Mouse (Mus musculus): ENCODE results near the gene Rubcnl. TPM values are rescaled to one million over a fixed set of nuclear protein-coding genes. Genes with fewer than 3 reads are reported as not detected.

Rubcnl gene
- polyA plus RNA-seq, 1 experiment: 0.64 TPM

DNA sequence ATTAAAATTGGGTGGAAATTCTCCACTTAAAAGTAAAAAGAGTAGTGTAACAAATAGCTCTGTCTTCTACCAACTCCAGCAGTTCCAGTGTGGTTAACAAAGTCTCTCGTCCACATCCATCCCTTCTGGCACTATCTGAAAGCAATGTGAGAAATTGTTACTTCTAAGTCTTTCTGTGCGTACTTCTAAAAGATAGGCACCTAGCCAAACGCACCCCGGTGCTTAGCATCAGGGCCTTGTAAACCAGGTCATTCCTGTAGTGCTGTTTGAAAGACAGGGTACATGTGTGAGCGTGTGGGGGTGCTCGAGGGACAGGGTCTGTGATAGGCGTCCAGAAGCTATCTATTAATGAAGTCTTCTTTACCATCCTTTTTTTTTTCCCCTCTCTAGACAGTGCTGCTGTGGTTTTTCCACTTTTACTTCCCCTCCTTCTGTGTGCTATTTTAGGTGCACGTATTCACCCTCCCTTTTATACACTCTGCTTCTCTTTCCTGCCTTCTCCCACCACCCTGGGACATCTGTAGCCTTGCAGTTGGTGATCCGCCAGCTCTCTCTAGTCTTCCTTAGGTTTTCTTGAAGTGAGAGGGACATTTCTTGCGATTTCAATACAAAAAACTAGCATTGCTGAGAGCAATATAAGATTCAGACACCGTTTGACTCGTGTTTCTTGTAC, 4.9 kb downstream of the Rubcnl start:
- Histone ChIP-seq H3K4me3 (no peak overlapping the region), H3ac (ENCODE audit: control insufficient read depth, insufficient read length) (no peak overlapping the region), H3K36me3 (ENCODE audit: control insufficient read depth, insufficient read depth) (no peaks in the 10 kb centered on the region), H3K79me2 (ENCODE audit: control insufficient read depth, insufficient read depth) (no peaks in the 10 kb centered on the region), H3K27me3 (ENCODE audit: control insufficient read depth, insufficient read depth, insufficient read length) (no peaks in the 10 kb centered on the region), H3K4me2 (ENCODE audit: low read depth) (no peak overlapping the region)
- no peak for TF ChIP-seq SRF (IDR thresholded peaks at IDR 0.05; ENCODE audit: control insufficient read depth, insufficient read length, low read depth)
- no peak for TF ChIP-seq TCF3 (IDR thresholded peaks at IDR 0.05; ENCODE audit: insufficient read length, low read depth)
- no peak for TF ChIP-seq POLR2AphosphoS2 (IDR thresholded peaks at IDR 0.05; ENCODE audit: insufficient read length, low read depth)
- no peak for TF ChIP-seq USF1 (IDR thresholded peaks at IDR 0.05; ENCODE audit: low read depth)
- TF ChIP-seq MAX (IDR thresholded peaks at IDR 0.05; ENCODE audit: low read depth): no peak
- no peak for TF ChIP-seq E2F4 (IDR thresholded peaks at IDR 0.05; ENCODE audit: insufficient read depth)
- no peak for TF ChIP-seq MYOG (IDR thresholded peaks at IDR 0.05; ENCODE audit: control insufficient read depth in 1 of 3, insufficient read depth in 1 of 3, insufficient read length in 2 of 3, low read depth in 2 of 3)
- no peak for TF ChIP-seq POLR2A (IDR thresholded peaks at IDR 0.05; ENCODE audit: insufficient read length, low read depth)
- TF ChIP-seq CEBPB (IDR thresholded peaks at IDR 0.05; ENCODE audit: insufficient read depth, poor library complexity, severe bottlenecking): no peak
- no peak for TF ChIP-seq TCF12 (IDR thresholded peaks at IDR 0.05; ENCODE audit: insufficient read depth, poor library complexity, severe bottlenecking)
- no peak for TF ChIP-seq MYOD1 (IDR thresholded peaks at IDR 0.05; ENCODE audit: control insufficient read depth in 1 of 3, insufficient read length in 2 of 3, low read depth in 2 of 3)
- TF ChIP-seq REST (IDR thresholded peaks at IDR 0.05; ENCODE audit: insufficient read depth, insufficient read length): no peak

DNA sequence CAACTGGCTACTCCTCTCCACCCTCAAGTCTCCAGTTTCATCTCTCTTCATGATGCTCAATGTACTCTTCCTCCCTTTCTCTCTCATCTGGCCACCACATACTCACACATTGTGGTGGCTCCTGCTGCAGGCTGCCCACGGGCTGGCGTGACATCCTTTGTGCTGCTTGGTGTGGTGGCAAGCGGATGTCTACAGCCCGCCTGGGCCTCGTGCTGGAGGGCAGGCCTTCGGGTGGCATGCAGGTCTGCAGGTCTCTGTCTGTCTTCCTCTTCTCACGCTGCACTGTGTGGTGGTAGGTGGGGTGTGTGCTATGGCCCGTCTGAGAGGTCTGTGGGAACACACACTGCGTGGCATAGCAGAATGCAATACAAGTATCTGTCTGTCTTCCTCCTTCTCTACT, 6.7 kb downstream of the Rubcnl start:
- no peak for TF ChIP-seq E2F4 (IDR thresholded peaks at IDR 0.05; ENCODE audit: insufficient read depth)
- TF ChIP-seq CEBPB (IDR thresholded peaks at IDR 0.05; ENCODE audit: insufficient read depth, poor library complexity, severe bottlenecking): no peak
- TF ChIP-seq MYOG (IDR thresholded peaks at IDR 0.05; ENCODE audit: control insufficient read depth in 1 of 3, insufficient read depth in 1 of 3, insufficient read length in 2 of 3, low read depth in 2 of 3): no peak
- TF ChIP-seq TCF3 (IDR thresholded peaks at IDR 0.05; ENCODE audit: insufficient read length, low read depth): no peak
- TF ChIP-seq SRF (IDR thresholded peaks at IDR 0.05; ENCODE audit: control insufficient read depth, insufficient read length, low read depth): no peak
- no peak for TF ChIP-seq TCF12 (IDR thresholded peaks at IDR 0.05; ENCODE audit: insufficient read depth, poor library complexity, severe bottlenecking)
- TF ChIP-seq POLR2A (IDR thresholded peaks at IDR 0.05; ENCODE audit: insufficient read length, low read depth): no peak
- TF ChIP-seq MYOD1 (IDR thresholded peaks at IDR 0.05; ENCODE audit: control insufficient read depth in 1 of 3, insufficient read length in 2 of 3, low read depth in 2 of 3): no peak
- TF ChIP-seq REST (IDR thresholded peaks at IDR 0.05; ENCODE audit: insufficient read depth, insufficient read length): no peak
- no peak for TF ChIP-seq USF1 (IDR thresholded peaks at IDR 0.05; ENCODE audit: low read depth)
- no peak for TF ChIP-seq POLR2AphosphoS2 (IDR thresholded peaks at IDR 0.05; ENCODE audit: insufficient read length, low read depth)
- TF ChIP-seq MAX (IDR thresholded peaks at IDR 0.05; ENCODE audit: low read depth): no peak
- no peaks in the 10 kb centered on the region for H3K27me3 ChIP-seq (ENCODE audit: control insufficient read depth, insufficient read depth, insufficient read length)
- H3K36me3 ChIP-seq (ENCODE audit: control insufficient read depth, insufficient read depth): no peaks in the 10 kb centered on the region
- H3K4me2 ChIP-seq (ENCODE audit: low read depth): no peak overlapping the region
- H3K4me3 ChIP-seq: no peak overlapping the region
- H3ac ChIP-seq (ENCODE audit: control insufficient read depth, insufficient read length): no peak overlapping the region
- H3K79me2 ChIP-seq (ENCODE audit: control insufficient read depth, insufficient read depth): no peaks in the 10 kb centered on the region

DNA sequence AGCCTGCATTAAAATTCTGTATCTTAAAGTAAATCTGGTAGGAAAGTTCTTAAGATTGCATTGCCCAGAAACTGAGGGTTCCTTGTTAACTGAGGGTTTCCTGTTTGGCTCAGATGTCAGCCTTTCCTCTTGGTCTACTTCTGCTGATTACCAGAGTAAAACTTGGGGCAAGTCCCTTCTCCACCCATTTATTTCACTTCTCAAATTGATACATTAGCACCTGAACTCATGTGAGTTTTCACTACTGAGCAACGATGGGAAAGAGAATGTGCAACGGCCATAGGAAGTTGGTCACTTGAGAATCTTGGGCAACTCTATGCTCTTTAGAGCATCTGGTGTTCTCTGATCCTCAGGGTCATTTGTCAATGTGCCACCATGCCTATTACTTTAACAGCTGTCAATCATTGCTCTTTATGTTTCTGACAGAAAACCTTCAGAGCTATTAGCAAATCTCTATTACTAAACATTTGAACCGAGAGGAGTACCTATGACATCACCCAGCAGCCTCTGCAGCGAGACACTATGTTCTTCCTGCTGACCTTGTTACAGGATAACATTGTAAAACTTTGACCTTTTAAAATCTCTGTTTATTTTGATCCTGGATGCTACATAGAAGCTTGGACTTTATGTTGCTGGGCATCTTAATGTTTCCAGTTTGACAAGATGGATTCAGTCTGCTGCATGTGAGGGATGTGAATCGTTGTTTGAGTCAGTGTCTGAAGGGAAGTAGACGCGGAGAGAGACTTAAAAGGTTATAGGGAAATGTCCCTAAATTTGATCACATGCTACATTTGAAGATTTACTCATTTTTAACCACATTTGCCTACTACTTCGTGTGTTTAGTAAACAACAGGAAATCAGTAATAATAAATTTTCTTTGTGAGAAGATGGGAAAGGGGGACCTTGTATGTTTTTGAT, 9.2 kb downstream of the Rubcnl start:
- H3K4me2 ChIP-seq (ENCODE audit: low read depth): no peak overlapping the region
- H3ac ChIP-seq (ENCODE audit: control insufficient read depth, insufficient read length): no peak overlapping the region
- H3K4me3 ChIP-seq: no peak overlapping the region
- no peak for TF ChIP-seq SRF (IDR thresholded peaks at IDR 0.05; ENCODE audit: control insufficient read depth, insufficient read length, low read depth)
- no peak for TF ChIP-seq TCF3 (IDR thresholded peaks at IDR 0.05; ENCODE audit: insufficient read length, low read depth)
- TF ChIP-seq MAX (IDR thresholded peaks at IDR 0.05; ENCODE audit: low read depth): no peak
- TF ChIP-seq POLR2AphosphoS2 (IDR thresholded peaks at IDR 0.05; ENCODE audit: insufficient read length, low read depth): no peak
- no peak for TF ChIP-seq TCF12 (IDR thresholded peaks at IDR 0.05; ENCODE audit: insufficient read depth, poor library complexity, severe bottlenecking)
- no peak for TF ChIP-seq MYOG (IDR thresholded peaks at IDR 0.05; ENCODE audit: control insufficient read depth in 1 of 3, insufficient read depth in 1 of 3, insufficient read length in 2 of 3, low read depth in 2 of 3)
- TF ChIP-seq USF1 (IDR thresholded peaks at IDR 0.05; ENCODE audit: low read depth): no peak
- no peak for TF ChIP-seq POLR2A (IDR thresholded peaks at IDR 0.05; ENCODE audit: insufficient read length, low read depth)
- no peak for TF ChIP-seq MYOD1 (IDR thresholded peaks at IDR 0.05; ENCODE audit: control insufficient read depth in 1 of 3, insufficient read length in 2 of 3, low read depth in 2 of 3)
- TF ChIP-seq REST (IDR thresholded peaks at IDR 0.05; ENCODE audit: insufficient read depth, insufficient read length): no peak
- no peak for TF ChIP-seq E2F4 (IDR thresholded peaks at IDR 0.05; ENCODE audit: insufficient read depth)
- H3K36me3 ChIP-seq (ENCODE audit: control insufficient read depth, insufficient read depth): no peaks in the 10 kb centered on the region
- no peaks in the 10 kb centered on the region for H3K27me3 ChIP-seq (ENCODE audit: control insufficient read depth, insufficient read depth, insufficient read length)
- no peaks in the 10 kb centered on the region for H3K79me2 ChIP-seq (ENCODE audit: control insufficient read depth, insufficient read depth)

DNA sequence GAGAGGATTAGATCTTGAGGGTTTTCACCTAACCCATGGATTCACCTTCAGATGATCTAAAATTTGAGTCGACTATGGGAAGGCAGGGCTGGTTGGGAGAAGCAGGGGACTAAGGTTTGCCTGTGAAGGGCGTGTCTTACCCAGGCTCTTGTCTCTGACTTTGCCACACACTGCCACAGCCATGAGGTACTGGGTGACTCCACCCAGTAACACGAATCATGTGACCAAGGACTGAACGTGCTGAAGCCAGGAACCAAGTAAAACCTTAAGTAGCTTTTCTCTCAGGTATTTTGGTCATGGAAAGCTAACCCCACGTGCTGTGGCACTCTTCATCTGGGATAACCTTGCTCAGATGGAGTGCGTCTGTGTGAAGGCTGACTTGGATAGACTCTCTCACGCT, 14.9 kb downstream of the Rubcnl start:
- no peaks in the 10 kb centered on the region for H3K27me3 ChIP-seq (ENCODE audit: control insufficient read depth, insufficient read depth, insufficient read length)
- no peak overlapping the region for H3ac ChIP-seq (ENCODE audit: control insufficient read depth, insufficient read length)
- no peaks in the 10 kb centered on the region for H3K79me2 ChIP-seq (ENCODE audit: control insufficient read depth, insufficient read depth)
- H3K4me2 ChIP-seq (ENCODE audit: low read depth): no peak overlapping the region
- no peak for TF ChIP-seq CEBPB (IDR thresholded peaks at IDR 0.05; ENCODE audit: insufficient read depth, poor library complexity, severe bottlenecking)
- no peak for TF ChIP-seq REST (IDR thresholded peaks at IDR 0.05; ENCODE audit: insufficient read depth, insufficient read length)
- TF ChIP-seq MYOG (IDR thresholded peaks at IDR 0.05; ENCODE audit: control insufficient read depth in 1 of 3, insufficient read depth in 1 of 3, insufficient read length in 2 of 3, low read depth in 2 of 3): no peak
- no peak for TF ChIP-seq TCF3 (IDR thresholded peaks at IDR 0.05; ENCODE audit: insufficient read length, low read depth)
- TF ChIP-seq POLR2A (IDR thresholded peaks at IDR 0.05; ENCODE audit: insufficient read length, low read depth): no peak
- TF ChIP-seq E2F4 (IDR thresholded peaks at IDR 0.05; ENCODE audit: insufficient read depth): no peak
- TF ChIP-seq USF1 (IDR thresholded peaks at IDR 0.05; ENCODE audit: low read depth): no peak
- TF ChIP-seq SRF (IDR thresholded peaks at IDR 0.05; ENCODE audit: control insufficient read depth, insufficient read length, low read depth): no peak
- TF ChIP-seq POLR2AphosphoS2 (IDR thresholded peaks at IDR 0.05; ENCODE audit: insufficient read length, low read depth): no peak
- TF ChIP-seq TCF12 (IDR thresholded peaks at IDR 0.05; ENCODE audit: insufficient read depth, poor library complexity, severe bottlenecking): no peak
- TF ChIP-seq MYOD1 (IDR thresholded peaks at IDR 0.05; ENCODE audit: control insufficient read depth in 1 of 3, insufficient read length in 2 of 3, low read depth in 2 of 3): no peak
- no peak for TF ChIP-seq MAX (IDR thresholded peaks at IDR 0.05; ENCODE audit: low read depth)
- H3K36me3 ChIP-seq (ENCODE audit: control insufficient read depth, insufficient read depth): no peaks in the 10 kb centered on the region
- no peak overlapping the region for H3K4me3 ChIP-seq
